In genomic region chr6:48601271-48602079, GRCm38 (mm10) we compare ENCODE assay signal across 7 mouse cellular contexts. TPM values are rescaled to one million over a fixed set of nuclear protein-coding genes. Genes with fewer than 3 reads are reported as not detected.
DNase-seq lines count a peak whose midpoint lies in the region; ATAC-seq lines count a peak whose summit lies in the region.

TSS of gene Zfp775 (plus strand) at chr6:48602063.

- peaks cover 18% of the 10 kb centered on the region for H3K36me3 ChIP-seq in embryonic facial prominence, embryonic 11.5 days (replicated peaks; ENCODE audit: control insufficient read depth, insufficient read depth, low read depth, low read length)
- H3K36me3 ChIP-seq in limb, embryonic 10.5 days, result peaks cover 49% of the 10 kb centered on the region
- peaks cover 38% of the 10 kb centered on the region for H3K36me3 ChIP-seq in midbrain, embryonic 12.5 days

- peak; percentile 98 for DNase-seq in adrenal gland, postnatal 25 days
- DNase-seq in embryonic facial prominence, embryonic 11.5 days (ENCODE audit: low spot score), result peak; percentile 97
- DNase-seq in heart, adult 11 months, result peak; percentile 100
- DNase-seq in kidney, adult 11 months, result peak; percentile 99
- DNase-seq in limb, embryonic 10.5 days (ENCODE audit: low spot score), result peak; percentile 97
- peak; percentile 96 for DNase-seq in skeletal muscle tissue, adult 2 months (ENCODE audit: low read depth, low spot score)

- H3K27me3 ChIP-seq in embryonic facial prominence, embryonic 11.5 days (ENCODE audit: control insufficient read depth, insufficient read depth, low read length), result no peaks in the 10 kb centered on the region
- H3K27me3 ChIP-seq in limb, embryonic 10.5 days (ENCODE audit: low read depth, poor library complexity, severe bottlenecking), result no peaks in the 10 kb centered on the region
- H3K27me3 ChIP-seq in midbrain, embryonic 12.5 days, result no peaks in the 10 kb centered on the region

- ATAC-seq in embryonic facial prominence, embryonic 11.5 days (replicated peaks; ENCODE audit: insufficient number of reproducible peaks, low FRiP score, low TSS enrichment, low read depth), result peak; percentile 98
- ATAC-seq in midbrain, embryonic 12.5 days (ENCODE audit: low FRiP score, low read depth), result peak; percentile 100

- peak within 1 kb of the TSS; percentile 67 for H3K4me2 ChIP-seq in embryonic facial prominence, embryonic 11.5 days (ENCODE audit: low read depth, low read length)
- peak within 1 kb of the TSS; percentile 73 for H3K4me2 ChIP-seq in midbrain, embryonic 12.5 days (replicated peaks)

- no peaks in the 10 kb centered on the region for H3K4me1 ChIP-seq in embryonic facial prominence, embryonic 11.5 days (ENCODE audit: control insufficient read depth, insufficient read depth, low read length)
- H3K4me1 ChIP-seq in limb, embryonic 10.5 days, result peaks cover 23% of the 10 kb centered on the region
- H3K4me1 ChIP-seq in midbrain, embryonic 12.5 days, result peaks cover 14% of the 10 kb centered on the region

- peak within 1 kb of the TSS; percentile 52; the same call in 1 of the 2 replicates for H3K27ac ChIP-seq in embryonic facial prominence, embryonic 11.5 days (replicated peaks; ENCODE audit: low read depth, low read length)
- peak within 1 kb of the TSS; percentile 96 for H3K27ac ChIP-seq in limb, embryonic 10.5 days
- peak within 1 kb of the TSS; percentile 89 for H3K27ac ChIP-seq in midbrain, embryonic 12.5 days (replicated peaks)

- peak within 1 kb of the TSS; percentile 69 for H3K4me3 ChIP-seq in embryonic facial prominence, embryonic 11.5 days (ENCODE audit: low read depth, low read length)
- peak within 1 kb of the TSS; percentile 85 for H3K4me3 ChIP-seq in limb, embryonic 10.5 days
- peak within 1 kb of the TSS; percentile 71 for H3K4me3 ChIP-seq in midbrain, embryonic 12.5 days

- peaks cover 9% of the 10 kb centered on the region for H3K9me3 ChIP-seq in embryonic facial prominence, embryonic 11.5 days (replicated peaks; ENCODE audit: control insufficient read depth, low read length)
- H3K9me3 ChIP-seq in limb, embryonic 10.5 days (replicated peaks), result peaks cover 15% of the 10 kb centered on the region
- peaks cover 12% of the 10 kb centered on the region for H3K9me3 ChIP-seq in midbrain, embryonic 12.5 days

- H3K9ac ChIP-seq in embryonic facial prominence, embryonic 11.5 days (replicated peaks; ENCODE audit: low read length), result peak within 1 kb of the TSS; percentile 85
- H3K9ac ChIP-seq in midbrain, embryonic 12.5 days (replicated peaks), result peak within 1 kb of the TSS; percentile 84

- 5% methylated on average over 42 of the region's 42 CpGs for whole genome bisulfite sequencing in embryonic facial prominence, embryonic 11.5 days
- WGBS in limb, embryonic 10.5 days, result 5% methylated on average over 42 of the region's 42 CpGs
- whole genome bisulfite sequencing in midbrain, embryonic 12.5 days, result 5% methylated on average over 42 of the region's 42 CpGs

RNA-seq across cellular contexts. Expression of gene Zfp775, which starts in this region (rescaled TPM):
- total RNA-seq in adrenal gland, postnatal 25 days (2021), result 8.2 and 15.4 TPM in 2 replicates
- 7.1 and 7.4 TPM in 2 replicates for polyA plus RNA-seq in embryonic facial prominence, embryonic 11.5 days (2014; fragmentation: Nextera tagmentation; extraction: Ambion mirVana)
- 7.7 and 10.6 TPM in 2 replicates for polyA plus RNA-seq in limb, embryonic 10.5 days (2016; fragmentation: Nextera tagmentation; extraction: Ambion mirVana)
- 13.3 and 15.7 TPM in 2 replicates for polyA plus RNA-seq in midbrain, embryonic 12.5 days (2016; fragmentation: Nextera tagmentation; extraction: Ambion mirVana)

Comparison
In these comparisons a context has a peak if more than half of its experiments do, and no peak if none do; other contexts are left out.
1. Peak in every context shown above with its lines: DNase-seq, ATAC-seq, H3K4me3 ChIP-seq and H3K27ac ChIP-seq.